Mouse (Mus musculus) midbrain, postnatal 0 days (tissue): ENCODE measurements around the gene Timd4. TPM values are rescaled to one million over a fixed set of nuclear protein-coding genes. Genes with fewer than 3 reads are reported as not detected.
A peak's percentile ranks its signal among the peaks of the same experiment; 100 is the strongest.

Source experiments
- ATAC-seq: fragments of 200-750 bp; cut with Nextera tagmentation; 2 replicates; pipeline ENCODE4 v1.8.0; 2017; ENCODE audit warnings: moderate number of reproducible peaks, mild to moderate bottlenecking, moderate TSS enrichment, moderate library complexity; ENCODE audit not compliant: low FRiP score
- DNase-seq: peaks from one replicate; pipeline ENCODE4 v3.0.0-alpha.2; 2015; ENCODE audit warnings: low spot score
- H3K27ac ChIP-seq: fragments of 300-500 bp; sonication (generic); 2 replicates; pipeline ENCODE4 v1.5.1; 2014; ENCODE audit warnings: low read depth, mild to moderate bottlenecking, low read length, mixed read lengths
- H3K27me3 ChIP-seq: fragments of 300-500 bp; sonication (generic); 2 replicates; pipeline ENCODE4 v1.6.1; 2014; ENCODE audit warnings: low read length, control low read depth, mixed read lengths; ENCODE audit not compliant: insufficient read depth
- H3K36me3 ChIP-seq: fragments of 300-500 bp; sonication (generic); 2 replicates; pipeline ENCODE4 v1.6.1; 2014; ENCODE audit warnings: low read length, control low read depth, mixed read lengths; ENCODE audit not compliant: insufficient read depth
- H3K4me1 ChIP-seq: fragments of 300-500 bp; sonication (generic); 2 replicates; pipeline ENCODE4 v1.6.1; 2014; ENCODE audit warnings: mild to moderate bottlenecking, control low read depth, antibody characterized with exemption, low read length, mixed read lengths; ENCODE audit not compliant: insufficient read depth
- H3K4me2 ChIP-seq: fragments of 300-500 bp; sonication (generic); 2 replicates; pipeline ENCODE4 v1.6.1; 2014; ENCODE audit warnings: low read depth, mild to moderate bottlenecking, low read length, mixed read lengths; ENCODE audit not compliant: poor library complexity, severe bottlenecking
- H3K4me3 ChIP-seq: fragments of 300-500 bp; sonication (generic); 2 replicates; pipeline ENCODE4 v1.5.1; 2014; ENCODE audit warnings: low read depth, mild to moderate bottlenecking, low read length, moderate library complexity
- H3K9ac ChIP-seq: fragments of 300-500 bp; sonication (generic); replicated peaks from 2 replicates; pipeline ENCODE4 v1.6.1; 2014; ENCODE audit warnings: mild to moderate bottlenecking, low read length, moderate library complexity, mixed read lengths; ENCODE audit not compliant: poor library complexity, severe bottlenecking
- H3K9me3 ChIP-seq: fragments of 300-500 bp; sonication (generic); 2 replicates; pipeline ENCODE4 v1.6.1; 2016; ENCODE audit warnings: low read length, control low read depth
- CTCF ChIP-seq: IDR thresholded peaks from 2 replicates; pipeline ENCODE4 v1.5.1; 2016; ENCODE audit warnings: antibody characterized with exemption, mild to moderate bottlenecking
- WGBS: fragments of 180-500 bp; shearing (Covaris S2); extraction: QIAGEN DNeasy Blood & Tissue Kit; methylation state at CpG from one replicate; pipeline ENCODE4 v1.1.7; 2014; 5-methylcytosine and 5-hydroxymethylcytosine counted together
- polyA plus RNA-seq: library from polyadenylated mRNA; unstranded; fragments of >200 nt; fragmentation: Nextera tagmentation; extraction: Ambion mirVana; gene quantifications from 2 replicates; pipeline ENCODE4 v1.2.1, GENCODE M21; 2015
- total RNA-seq: library from RNA; depleted of rRNA; stranded (reverse); fragments of >200 nt; gene quantifications from 2 replicates; pipeline ENCODE4 v1.2.3, GENCODE M21; 2014; rRNA removed

Timd4 gene
- total and polyA plus RNA-seq, 2 experiments from 2014 or later = 0.22 TPM; not detected in 1

- DNase-seq (peak; percentile 64), ATAC-seq (no peak)
- no peak overlapping the region for H3K4me2 ChIP-seq
- H3K27ac ChIP-seq = no peak overlapping the region
- no peak overlapping the region for H3K4me3 ChIP-seq
- WGBS = 86% methylated on average over 1 of the region's 1 CpGs
- TF ChIP-seq CTCF = peak; percentile 73
- H3K9me3 ChIP-seq = no peaks in the 10 kb centered on the region
- no peaks in the 10 kb centered on the region for H3K27me3 ChIP-seq
- H3K4me1 ChIP-seq = no peaks in the 10 kb centered on the region
- no peaks in the 10 kb centered on the region for H3K36me3 ChIP-seq
- no peak overlapping the region for H3K9ac ChIP-seq
Observed at GRCm38 (mm10) chr11:46864809-46865208, 54.2 kb downstream of the Timd4 start.

- H3K4me1 ChIP-seq = no peaks in the 10 kb centered on the region
- no peak overlapping the region for H3K27ac ChIP-seq
- DNase-seq (no peak), ATAC-seq (no peak)
- H3K9me3 ChIP-seq = no peaks in the 10 kb centered on the region
- H3K4me3 ChIP-seq = no peak overlapping the region
- no peak overlapping the region for H3K9ac ChIP-seq
- H3K27me3 ChIP-seq = no peaks in the 10 kb centered on the region
- no peaks in the 10 kb centered on the region for H3K36me3 ChIP-seq
- no peak overlapping the region for H3K4me2 ChIP-seq
- WGBS = 82% methylated on average over 7 of the region's 7 CpGs
- TF ChIP-seq CTCF = no peak
Observed at GRCm38 (mm10) chr11:46868594-46868993, 58.0 kb downstream of the Timd4 start.

GRCm38 (mm10) chr11:46875774-46876173, 65.2 kb downstream of the Timd4 start:
- no peak overlapping the region for H3K9ac ChIP-seq
- ATAC-seq = no peak
- TF ChIP-seq CTCF = no peak
- H3K27me3 ChIP-seq = no peaks in the 10 kb centered on the region
- no peaks in the 10 kb centered on the region for H3K36me3 ChIP-seq
- no peak overlapping the region for H3K4me2 ChIP-seq
- H3K4me3 ChIP-seq = no peak overlapping the region
- H3K9me3 ChIP-seq = no peaks in the 10 kb centered on the region
- no peaks in the 10 kb centered on the region for H3K4me1 ChIP-seq
- no peak overlapping the region for H3K27ac ChIP-seq
- DNase-seq = no peak
- WGBS = 83% methylated on average over 1 of the region's 1 CpGs

- no peak for TF ChIP-seq CTCF
- no peaks in the 10 kb centered on the region for H3K27me3 ChIP-seq
- H3K36me3 ChIP-seq = no peaks in the 10 kb centered on the region
- no peak overlapping the region for H3K4me3 ChIP-seq
- WGBS = 85% methylated on average over 2 of the region's 2 CpGs
- H3K27ac ChIP-seq = no peak overlapping the region
- H3K4me2 ChIP-seq = no peak overlapping the region
- no peak for DNase-seq
- H3K9ac ChIP-seq = no peak overlapping the region
- no peak for ATAC-seq
- H3K4me1 ChIP-seq = no peaks in the 10 kb centered on the region
- H3K9me3 ChIP-seq = no peaks in the 10 kb centered on the region
Observed at GRCm38 (mm10) chr11:46882456-46882855, 71.9 kb downstream of the Timd4 start.

- TF ChIP-seq CTCF = no peak
- ATAC-seq (no peak), DNase-seq (no peak)
- no peak overlapping the region for H3K4me3 ChIP-seq
- H3K27me3 ChIP-seq = no peaks in the 10 kb centered on the region
- no peak overlapping the region for H3K9ac ChIP-seq
- no peak overlapping the region for H3K4me2 ChIP-seq
- no peaks in the 10 kb centered on the region for H3K9me3 ChIP-seq
- H3K27ac ChIP-seq = no peak overlapping the region
- H3K4me1 ChIP-seq = no peaks in the 10 kb centered on the region
- H3K36me3 ChIP-seq = no peaks in the 10 kb centered on the region
- 85% methylated on average over 3 of the region's 3 CpGs for WGBS
Observed at GRCm38 (mm10) chr11:46889093-46889492, 78.5 kb downstream of the Timd4 start.

Other genes starting within 250 kb of the Timd4 start
- not detected in 2 replicates for gene BC053393, start 239.3 kb upstream of the Timd4 start, total RNA-seq
- gene BC053393, start 239.3 kb upstream of the Timd4 start, polyA plus RNA-seq = not detected in 2 replicates
- not detected in 2 replicates for gene Dppa1, start 181.5 kb upstream of the Timd4 start, total RNA-seq
- gene Dppa1, start 181.5 kb upstream of the Timd4 start, polyA plus RNA-seq = not detected in 2 replicates
- gene Timd2, start 103.7 kb upstream of the Timd4 start, total RNA-seq = not detected in 2 replicates
- gene Timd2, start 103.7 kb upstream of the Timd4 start, polyA plus RNA-seq = 0.16 TPM in 1 of 2 replicates, not detected in the other
- not detected in 2 replicates for gene Havcr1, start 75.7 kb upstream of the Timd4 start, total RNA-seq
- not detected in 2 replicates for gene Havcr1, start 75.7 kb upstream of the Timd4 start, polyA plus RNA-seq